Mouse (Mus musculus): ENCODE measurements around the gene Prkar2a.

- no peak for TF ChIP-seq CTCF (IDR thresholded peaks at IDR 0.05; ENCODE audit: borderline replicate concordance, insufficient read depth, low read length)
- TF ChIP-seq POLR2A (IDR thresholded peaks at IDR 0.05; ENCODE audit: low read depth, low read length): peak; percentile 60
These were observed 94.7 kb downstream of the Prkar2a start, which contains the start of gene Ip6k2 for GRCm38 (mm10) chr9:108783548-108784463.
